25 mouse cellular contexts compared by ENCODE assay signal in the genomic region with DNA sequence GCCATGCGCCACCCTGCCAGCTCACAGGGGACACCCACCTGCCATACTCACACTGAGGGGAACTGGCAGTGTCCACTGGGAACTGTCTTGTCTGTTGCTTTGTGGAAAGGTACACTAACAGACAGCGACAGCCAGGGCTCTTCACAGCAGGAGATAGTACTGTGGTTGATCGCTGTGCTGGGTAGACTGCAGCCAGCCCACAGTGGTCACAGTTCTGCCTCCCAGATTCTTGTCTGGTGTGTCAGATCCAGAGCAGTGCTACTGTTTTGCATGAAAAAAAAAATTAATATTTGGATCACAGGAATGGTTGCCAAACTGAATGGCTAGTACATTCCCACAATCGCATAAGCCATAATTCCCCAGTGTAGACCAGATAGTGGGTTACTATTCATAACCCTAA.
DNase-seq lines count a peak whose midpoint lies in the region; ATAC-seq and TF ChIP-seq lines count a peak whose summit lies in the region.
"Had no signal": no experiment of that assay in that cellular context is flagged by ENCODE, and none has a peak within 500 bp of the region (broad histone marks: within the 10 kb centered on the region; RNA-seq: fewer than 3 reads in every experiment).

No protein-coding gene starts in this region.

- 60% methylated on average over 4 of the region's 4 CpGs for WGBS in heart, embryonic 12.5 days
- WGBS in heart, embryonic 16.5 days = 55% methylated on average over 4 of the region's 4 CpGs
- WGBS in cerebellum, adult 2 months = 63% methylated on average over 4 of the region's 4 CpGs

- no peaks in the 10 kb centered on the region for H3K27me3 ChIP-seq in heart, embryonic 12.5 days (replicated peaks)
- H3K27me3 ChIP-seq in heart, embryonic 16.5 days (ENCODE audit: control insufficient read depth, insufficient read depth, low read length) = no peaks in the 10 kb centered on the region
- H3K27me3 ChIP-seq in cerebellum, adult 2 months (ENCODE audit: control insufficient read depth, insufficient read depth, low read length) = no peaks in the 10 kb centered on the region
- H3K27me3 ChIP-seq: forebrain, embryonic 15.5 days; neural tube, embryonic 12.5 days had no signal

- TF ChIP-seq CTCF in cerebellum, adult 2 months (IDR thresholded peaks at IDR 0.05; ENCODE audit: borderline replicate concordance, insufficient read depth, low read depth, low read length) = no peak

- peak overlapping the region; percentile 5 for H3K27ac ChIP-seq in heart, embryonic 12.5 days (ENCODE audit: poor library complexity, severe bottlenecking)
- peak overlapping the region; percentile 66 for H3K27ac ChIP-seq in heart, embryonic 16.5 days (ENCODE audit: low read length)
- no peak overlapping the region for H3K27ac ChIP-seq in cerebellum, adult 2 months (ENCODE audit: insufficient read depth, low read length)
- H3K27ac ChIP-seq: forebrain, embryonic 15.5 days; hindbrain, embryonic 13.5 days; kidney, postnatal 0 days; left cerebral cortex, adult 2 months; liver, embryonic 14.5 days; neural tube, embryonic 12.5 days had no signal

- peaks cover 8% of the 10 kb centered on the region for H3K36me3 ChIP-seq in heart, embryonic 12.5 days
- H3K36me3 ChIP-seq in heart, embryonic 16.5 days (ENCODE audit: control insufficient read depth, insufficient read depth) = peaks cover 5% of the 10 kb centered on the region; the same call in 1 of the 2 replicates
- H3K36me3 ChIP-seq: forebrain, embryonic 15.5 days; hindbrain, embryonic 13.5 days; neural tube, embryonic 12.5 days had no signal

- no peak overlapping the region for H3K4me3 ChIP-seq in heart, embryonic 12.5 days
- H3K4me3 ChIP-seq in heart, embryonic 16.5 days (ENCODE audit: low read length) = no peak overlapping the region
- H3K4me3 ChIP-seq in cerebellum, adult 2 months (replicated peaks; ENCODE audit: insufficient read depth, low read depth, low read length) = no peak overlapping the region
- H3K4me3 ChIP-seq: forebrain, embryonic 15.5 days; hindbrain, embryonic 13.5 days; left cerebral cortex, adult 2 months; neural tube, embryonic 12.5 days had no signal

- peaks cover 10% of the 10 kb centered on the region; the same call in 1 of the 2 replicates for H3K9me3 ChIP-seq in heart, embryonic 12.5 days (replicated peaks)
- peaks cover 5% of the 10 kb centered on the region; the same call in 1 of the 2 replicates for H3K9me3 ChIP-seq in heart, embryonic 16.5 days (replicated peaks; ENCODE audit: control insufficient read depth, low read length)
- H3K9me3 ChIP-seq: forebrain, embryonic 15.5 days; neural tube, embryonic 12.5 days had no signal

- peaks cover 49% of the 10 kb centered on the region for H3K4me1 ChIP-seq in heart, embryonic 12.5 days (replicated peaks)
- H3K4me1 ChIP-seq in heart, embryonic 16.5 days (ENCODE audit: control insufficient read depth, insufficient read depth, low read length) = peaks cover 51% of the 10 kb centered on the region
- peaks cover 3% of the 10 kb centered on the region for H3K4me1 ChIP-seq in cerebellum, adult 2 months (ENCODE audit: control insufficient read depth, insufficient read depth, low read length)

- TF ChIP-seq POLR2A in cerebellum, adult 2 months (IDR thresholded peaks at IDR 0.05; ENCODE audit: borderline replicate concordance, insufficient read depth, low read length) = no peak

- DNase-seq in heart, adult 8-10 months (ENCODE audit: low spot score) = no peak
- DNase-seq in 3T3-L1 (ENCODE audit: low read depth, low spot score) = peak; percentile 85
- peak; percentile 56 for DNase-seq in NIH3T3 (ENCODE audit: low read depth)
- DNase-seq in embryo, embryonic 10.5 days (ENCODE audit: low spot score) = no peak
- DNase-seq in cerebellum, adult 2 months = no peak
- DNase-seq: adrenal gland, adult 2 months; cerebellum, adult 8-10 months; cerebellum, postnatal 36 days; gastrocnemius, postnatal 14 days; kidney, adult 18-20 months; layer of hippocampus, adult 9-11 months; lung, embryonic 14.5 days; lung, postnatal 4 days; midbrain, embryonic 14.5 days; thymus, adult 18-20 months; thymus, postnatal 36 days had no signal

- H3K4me2 ChIP-seq in heart, embryonic 12.5 days = no peak overlapping the region
- no peak overlapping the region for H3K4me2 ChIP-seq in heart, embryonic 16.5 days (ENCODE audit: low read depth, low read length)
- H3K4me2 ChIP-seq: forebrain, embryonic 15.5 days; hindbrain, embryonic 13.5 days; lung, embryonic 14.5 days; neural tube, embryonic 12.5 days had no signal

- H3K9ac ChIP-seq in heart, embryonic 12.5 days = no peak overlapping the region
- H3K9ac ChIP-seq in heart, embryonic 16.5 days (ENCODE audit: low read length) = no peak overlapping the region
- H3K9ac ChIP-seq: forebrain, embryonic 15.5 days; hindbrain, embryonic 13.5 days; liver, embryonic 14.5 days; lung, embryonic 14.5 days; neural tube, embryonic 12.5 days had no signal

- no peak for ATAC-seq in heart, embryonic 12.5 days (ENCODE audit: insufficient number of reproducible peaks, low FRiP score)
- no peak for ATAC-seq in heart, embryonic 16.5 days (replicated peaks; ENCODE audit: extremely low read depth, insufficient read depth, low FRiP score)
- ATAC-seq: forebrain, embryonic 15.5 days; inflammation-experienced regulatory T-cells, adult 6 months had no signal

Comparison
In these comparisons a context has a peak if more than half of its experiments do, and no peak if none do; other contexts are left out.
1. DNase-seq: peak in 3T3-L1 (single experiment) and NIH3T3 (single experiment); none in heart, adult 8-10 months (single experiment), embryo, embryonic 10.5 days (single experiment) and cerebellum, adult 2 months (0 of 2).